Mouse (Mus musculus): ENCODE data around the gene Asic4. TPM values are rescaled to one million over a fixed set of nuclear protein-coding genes. Genes with fewer than 3 reads are reported as not detected.

Asic4 gene
- polyA plus RNA-seq, 1 experiment from 2014 or later = 0.13 TPM

- no peaks in the 10 kb centered on the region for H3K27me3 ChIP-seq (ENCODE audit: control insufficient read depth, insufficient read depth, low read length)
- ATAC-seq (ENCODE audit: insufficient number of reproducible peaks, low FRiP score, low TSS enrichment, low read depth) (no peak), DNase-seq (ENCODE audit: low spot score) (no peak)
- H3K27ac ChIP-seq (replicated peaks; ENCODE audit: low read depth, low read length) = no peak overlapping the region
- H3K9ac ChIP-seq (ENCODE audit: low read length) = no peak overlapping the region
- no peak overlapping the region for H3K4me2 ChIP-seq (ENCODE audit: low read depth, severe bottlenecking)
- WGBS = 93% methylated on average over 4 of the region's 4 CpGs
- no peaks in the 10 kb centered on the region for H3K4me1 ChIP-seq (ENCODE audit: control insufficient read depth, insufficient read depth, low read length)
- no peaks in the 10 kb centered on the region for H3K36me3 ChIP-seq (ENCODE audit: control insufficient read depth, insufficient read depth, low read length)
- H3K4me3 ChIP-seq (ENCODE audit: low read depth, low read length) = no peak overlapping the region
- no peaks in the 10 kb centered on the region; the same call in 1 of the 2 replicates for H3K9me3 ChIP-seq (ENCODE audit: control insufficient read depth, low read length)
Measured at GRCm38 (mm10) chr1:75518427-75518826, 68.2 kb downstream of the Asic4 start.

- Histone ChIP-seq H3K4me3 (ENCODE audit: low read depth, low read length) (no peak overlapping the region), H3K27ac (replicated peaks; ENCODE audit: low read depth, low read length) (no peak overlapping the region), H3K27me3 (ENCODE audit: control insufficient read depth, insufficient read depth, low read length) (no peaks in the 10 kb centered on the region), H3K9me3 (ENCODE audit: control insufficient read depth, low read length) (no peaks in the 10 kb centered on the region; the same call in 1 of the 2 replicates), H3K36me3 (ENCODE audit: control insufficient read depth, insufficient read depth, low read length) (no peaks in the 10 kb centered on the region), H3K4me2 (ENCODE audit: low read depth, severe bottlenecking) (no peak overlapping the region), H3K4me1 (ENCODE audit: control insufficient read depth, insufficient read depth, low read length) (no peaks in the 10 kb centered on the region), H3K9ac (ENCODE audit: low read length) (no peak overlapping the region)
- DNase-seq (ENCODE audit: low spot score) = no peak
- no peak for ATAC-seq (ENCODE audit: insufficient number of reproducible peaks, low FRiP score, low TSS enrichment, low read depth)
- WGBS = 89% methylated on average over 5 of the region's 5 CpGs
Measured at GRCm38 (mm10) chr1:75519576-75519975, 69.3 kb downstream of the Asic4 start.

GRCm38 (mm10) chr1:75521321-75522031 lies 71.2 kb downstream of the Asic4 start, which contains the start of gene Stk11ip:
Gene Stk11ip (plus strand): TSS chr1:75521529.
- Histone ChIP-seq H3K27me3 (ENCODE audit: control insufficient read depth, insufficient read depth, low read length) (no peaks in the 10 kb centered on the region), H3K27ac (replicated peaks; ENCODE audit: low read depth, low read length) (peak within 1 kb of the TSS; percentile 92), H3K36me3 (ENCODE audit: control insufficient read depth, insufficient read depth, low read length) (peaks cover 4% of the 10 kb centered on the region), H3K4me2 (ENCODE audit: low read depth, severe bottlenecking) (peak within 1 kb of the TSS; percentile 55), H3K4me3 (ENCODE audit: low read depth, low read length) (peak within 1 kb of the TSS; percentile 51), H3K4me1 (ENCODE audit: control insufficient read depth, insufficient read depth, low read length) (no peaks in the 10 kb centered on the region), H3K9me3 (ENCODE audit: control insufficient read depth, low read length) (no peaks in the 10 kb centered on the region; the same call in 1 of the 2 replicates), H3K9ac (ENCODE audit: low read length) (peak within 1 kb of the TSS; percentile 49; the same call in 1 of the 2 replicates)
- ATAC-seq (ENCODE audit: insufficient number of reproducible peaks, low FRiP score, low TSS enrichment, low read depth) = peak; percentile 96
- WGBS = under 1% methylated on average over 46 of the region's 46 CpGs
- peak; percentile 97 for DNase-seq (ENCODE audit: low spot score)

Other genes with a start within 250 kb of the Asic4 start
- 17.7 and 18.5 TPM in 2 replicates for gene Glb1l, start 239.6 kb upstream of the Asic4 start, polyA plus RNA-seq (2014; fragmentation: Nextera tagmentation; extraction: Ambion mirVana)
- gene Stk16, start 239.6 kb upstream of the Asic4 start, polyA plus RNA-seq (2014; fragmentation: Nextera tagmentation; extraction: Ambion mirVana) = 125 and 132 TPM in 2 replicates
- 14.0 and 16.4 TPM in 2 replicates for gene Tuba4a, start 230.6 kb upstream of the Asic4 start, polyA plus RNA-seq (2014; fragmentation: Nextera tagmentation; extraction: Ambion mirVana)
- gene A630095N17Rik, start 218.3 kb upstream of the Asic4 start, polyA plus RNA-seq (2014; fragmentation: Nextera tagmentation; extraction: Ambion mirVana) = not detected in 2 replicates
- 16.9 and 17.6 TPM in 2 replicates for gene Dnajb2, start 214.0 kb upstream of the Asic4 start, polyA plus RNA-seq (2014; fragmentation: Nextera tagmentation; extraction: Ambion mirVana)
- gene Ptprn, start 185.9 kb upstream of the Asic4 start, polyA plus RNA-seq (2014; fragmentation: Nextera tagmentation; extraction: Ambion mirVana) = 0.16 and 0.17 TPM in 2 replicates
- not detected in 2 replicates for gene Resp18, start 172.0 kb upstream of the Asic4 start, polyA plus RNA-seq (2014; fragmentation: Nextera tagmentation; extraction: Ambion mirVana)
- 112 TPM in 2 replicates for gene Dnpep, start 132.4 kb upstream of the Asic4 start, polyA plus RNA-seq (2014; fragmentation: Nextera tagmentation; extraction: Ambion mirVana)
- 5.0 and 5.3 TPM in 2 replicates for gene Des, start 90.1 kb upstream of the Asic4 start, polyA plus RNA-seq (2014; fragmentation: Nextera tagmentation; extraction: Ambion mirVana)
- gene Speg, start 75.1 kb upstream of the Asic4 start, polyA plus RNA-seq (2014; fragmentation: Nextera tagmentation; extraction: Ambion mirVana) = 32.9 and 33.6 TPM in 2 replicates
- gene Gmppa, start 14.5 kb upstream of the Asic4 start, polyA plus RNA-seq (2014; fragmentation: Nextera tagmentation; extraction: Ambion mirVana) = 44.9 and 49.9 TPM in 2 replicates
- gene Chpf, start 28.9 kb downstream of the Asic4 start, polyA plus RNA-seq (2014; fragmentation: Nextera tagmentation; extraction: Ambion mirVana) = 14.2 and 16.1 TPM in 2 replicates
- 0.17 and 0.18 TPM in 2 replicates for gene Tmem198, start 29.1 kb downstream of the Asic4 start, polyA plus RNA-seq (2014; fragmentation: Nextera tagmentation; extraction: Ambion mirVana)
- gene Obsl1, start 56.0 kb downstream of the Asic4 start, polyA plus RNA-seq (2014; fragmentation: Nextera tagmentation; extraction: Ambion mirVana) = 67.4 and 72.5 TPM in 2 replicates
- gene Inha, start 56.6 kb downstream of the Asic4 start, polyA plus RNA-seq (2014; fragmentation: Nextera tagmentation; extraction: Ambion mirVana) = 1.3 and 2.3 TPM in 2 replicates
- 20.5 and 21.9 TPM in 2 replicates for gene Stk11ip, start 71.1 kb downstream of the Asic4 start, polyA plus RNA-seq (2014; fragmentation: Nextera tagmentation; extraction: Ambion mirVana)
- gene Slc4a3, start 95.8 kb downstream of the Asic4 start, polyA plus RNA-seq (2014; fragmentation: Nextera tagmentation; extraction: Ambion mirVana) = 9.3 and 12.3 TPM in 2 replicates